Comparison of ENCODE assay signal across 8 mouse cellular contexts in genomic region chr5:113164448-113164847, GRCm38 (mm10). TPM values are rescaled to one million over a fixed set of nuclear protein-coding genes. Genes with fewer than 3 reads are reported as not detected.
A peak's percentile ranks its signal among the peaks of the same experiment; 100 is the strongest.
DNase-seq lines count a peak whose midpoint lies in the region; ATAC-seq and TF ChIP-seq lines count a peak whose summit lies in the region.

No protein-coding gene starts in this region.

- 20% methylated on average over 9 of the region's 9 CpGs for WGBS in liver, embryonic 11.5 days
- WGBS in midbrain, embryonic 11.5 days, result 33% methylated on average over 9 of the region's 9 CpGs

- DNase-seq in liver, embryonic 11.5 days (ENCODE audit: low spot score), result no peak
- no peak for DNase-seq in liver
- peak; percentile 24 for DNase-seq in brain, embryonic 14.5 days (ENCODE audit: low read depth)
- DNase-seq in midbrain, embryonic 11.5 days (ENCODE audit: low spot score, missing footprints), result no peak
- DNase-seq in urinary bladder, postnatal 4 days (ENCODE audit: low spot score in 2 of 2), result no peak
- DNase-seq in thymus, postnatal 25 days, result no peak
- no peak for DNase-seq in left cerebral cortex, postnatal 14 days (ENCODE audit: low spot score in 2 of 2)

- peak overlapping the region; percentile 21 for H3K4me3 ChIP-seq in liver, embryonic 11.5 days (ENCODE audit: low read depth, low read length)
- H3K4me3 ChIP-seq in midbrain, embryonic 11.5 days (ENCODE audit: low read depth, low read length), result no peak overlapping the region

- H3K4me2 ChIP-seq in liver, embryonic 11.5 days, result peak overlapping the region; percentile 54
- no peak overlapping the region for H3K4me2 ChIP-seq in midbrain, embryonic 11.5 days

- ATAC-seq in liver, embryonic 11.5 days (replicated peaks; ENCODE audit: low FRiP score), result peak; percentile 64
- peak; percentile 23 for ATAC-seq in granulocyte monocyte progenitor cell, adult 5-6 weeks (replicated peaks; ENCODE audit: poor library complexity, severe bottlenecking)
- peak; percentile 61 for ATAC-seq in midbrain, embryonic 11.5 days (ENCODE audit: low FRiP score)

- no peaks in the 10 kb centered on the region for H3K27me3 ChIP-seq in liver, embryonic 11.5 days (replicated peaks; ENCODE audit: control insufficient read depth, insufficient read depth, low read length)
- no peaks in the 10 kb centered on the region for H3K27me3 ChIP-seq in midbrain, embryonic 11.5 days (ENCODE audit: control insufficient read depth, insufficient read depth, low read length)

- no peak for TF ChIP-seq POLR2A in brain, embryonic 14.5 days (IDR thresholded peaks at IDR 0.05; ENCODE audit: borderline replicate concordance, extremely low read depth, insufficient read depth, insufficient read length, poor library complexity, severe bottlenecking)

- intact Hi-C loops in left cerebral cortex, postnatal 14 days (cut with DNase I), result no loop called here

- H3K36me3 ChIP-seq in liver, embryonic 11.5 days (ENCODE audit: control insufficient read depth, insufficient read depth, low read length), result no peaks in the 10 kb centered on the region
- H3K36me3 ChIP-seq in midbrain, embryonic 11.5 days (ENCODE audit: control insufficient read depth, insufficient read depth, low read length), result no peaks in the 10 kb centered on the region

- H3K9ac ChIP-seq in liver, embryonic 11.5 days (ENCODE audit: low read depth, low read length), result no peak overlapping the region; the same call in 1 of the 2 replicates
- H3K9ac ChIP-seq in midbrain, embryonic 11.5 days (ENCODE audit: low read length), result no peak overlapping the region

- H3K27ac ChIP-seq in liver, embryonic 11.5 days (ENCODE audit: low read depth, low read length), result peak overlapping the region; percentile 43
- no peak overlapping the region for H3K27ac ChIP-seq in midbrain, embryonic 11.5 days (ENCODE audit: low read depth, low read length)

- H3K4me1 ChIP-seq in liver, embryonic 11.5 days (replicated peaks; ENCODE audit: control insufficient read depth, insufficient read depth, low read length), result peaks cover 22% of the 10 kb centered on the region
- H3K4me1 ChIP-seq in midbrain, embryonic 11.5 days (ENCODE audit: control insufficient read depth, insufficient read depth, low read length), result peaks cover 16% of the 10 kb centered on the region

- no peak for TF ChIP-seq CTCF in brain, embryonic 14.5 days (IDR thresholded peaks at IDR 0.05; ENCODE audit: borderline replicate concordance, extremely low read depth, insufficient read depth, insufficient read length)

- H3K9me3 ChIP-seq in liver, embryonic 11.5 days (ENCODE audit: control insufficient read depth, low read length), result no peaks in the 10 kb centered on the region
- H3K9me3 ChIP-seq in midbrain, embryonic 11.5 days (ENCODE audit: control insufficient read depth, low read length), result no peaks in the 10 kb centered on the region

RNA-seq across cellular contexts. Expression of gene 2900026A02Rik, which starts 56.6 kb away (rescaled TPM):
- 1.8 and 2.2 TPM in 2 replicates for polyA plus RNA-seq in liver, embryonic 11.5 days (2014; fragmentation: Nextera tagmentation; extraction: Ambion mirVana)
- 6.0 and 8.6 TPM in 2 replicates for polyA plus RNA-seq in brain, embryonic 14.5 days (2012; rRNA removed)
- 3.0 and 4.1 TPM in 2 replicates for total RNA-seq in granulocyte monocyte progenitor cell, adult 5-6 weeks (2014; fragmentation: Nextera tagmentation)
- 0.47 and 0.88 TPM in 2 replicates for total RNA-seq in granulocyte monocyte progenitor cell, adult 5-6 weeks (2017)
- 0.98 and 1.2 TPM in 2 replicates for polyA plus RNA-seq in midbrain, embryonic 11.5 days (2014; fragmentation: Nextera tagmentation; extraction: Ambion mirVana)
- 10 to 100 TPM; 55.8 to 63.6 TPM for total RNA-seq in left cerebral cortex, postnatal 14 days (2021)
